Mouse (Mus musculus) liver, postnatal 0 days (tissue): ENCODE data around the gene Plxna4. TPM values are rescaled to one million over a fixed set of nuclear protein-coding genes. Genes with fewer than 3 reads are reported as not detected.

Experiments
- ATAC-seq: fragments of 200-750 bp; cut with Nextera tagmentation; 2 replicates; pipeline ENCODE4 v1.8.0; 2017; ENCODE audit warnings: mild to moderate bottlenecking, moderate library complexity
- DNase-seq: peaks from one replicate; pipeline ENCODE4 v3.0.0-alpha.2; 2016
- H3K27ac ChIP-seq: fragments of 300-500 bp; sonication (generic); 2 replicates; pipeline ENCODE4 v1.5.1; 2014; ENCODE audit warnings: antibody characterized with exemption, moderate library complexity, mild to moderate bottlenecking, low read depth
- H3K27me3 ChIP-seq: fragments of 300-500 bp; sonication (generic); 2 replicates; pipeline ENCODE4 v1.6.1; 2014; ENCODE audit warnings: low read length, control low read depth, mixed read lengths; ENCODE audit not compliant: insufficient read depth
- H3K36me3 ChIP-seq: fragments of 300-500 bp; sonication (generic); replicated peaks from 2 replicates; pipeline ENCODE4 v1.6.1; 2014; ENCODE audit warnings: mild to moderate bottlenecking, control low read depth, low read length, moderate library complexity, mixed read lengths; ENCODE audit not compliant: insufficient read depth
- H3K4me1 ChIP-seq: fragments of 300-500 bp; sonication (generic); 2 replicates; pipeline ENCODE4 v1.6.1; 2014; ENCODE audit warnings: antibody characterized with exemption, mild to moderate bottlenecking, control low read depth; ENCODE audit not compliant: insufficient read depth
- H3K4me2 ChIP-seq: fragments of 300-500 bp; sonication (generic); 2 replicates; pipeline ENCODE4 v1.6.1; 2014; ENCODE audit warnings: low read depth, mild to moderate bottlenecking, low read length, moderate library complexity, mixed read lengths
- H3K4me3 ChIP-seq: fragments of 300-500 bp; sonication (generic); 2 replicates; pipeline ENCODE4 v1.5.1; 2014; ENCODE audit warnings: low read depth, low read length
- H3K9ac ChIP-seq: fragments of 300-500 bp; sonication (generic); replicated peaks from 2 replicates; pipeline ENCODE4 v1.6.1; 2014; ENCODE audit warnings: mild to moderate bottlenecking, moderate library complexity
- H3K9me3 ChIP-seq: fragments of 300-500 bp; sonication (generic); 2 replicates; pipeline ENCODE4 v1.6.1; 2016; ENCODE audit warnings: mild to moderate bottlenecking, control low read depth, low read length, mixed read lengths
- CTCF ChIP-seq: sonication (generic); IDR thresholded peaks from 2 replicates; pipeline ENCODE4 v1.5.1; 2016; ENCODE audit warnings: antibody characterized with exemption, low read depth
- EP300 ChIP-seq: IDR thresholded peaks from 2 replicates; pipeline ENCODE4 v1.6.1; 2016; ENCODE audit warnings: antibody characterized with exemption, low read depth, mild to moderate bottlenecking
- WGBS: fragments of 180-500 bp; shearing (Covaris S2); extraction: QIAGEN DNeasy Blood & Tissue Kit; methylation state at CpG from one replicate; pipeline ENCODE4 v1.1.7; 2014; ENCODE audit not compliant: insufficient replicate concordance; 5-methylcytosine and 5-hydroxymethylcytosine counted together
- polyA plus RNA-seq: library from polyadenylated mRNA; unstranded; fragments of >200 nt; fragmentation: Nextera tagmentation; extraction: Ambion mirVana; gene quantifications from 2 replicates; pipeline ENCODE4 v1.2.1, GENCODE M21; 2015

Gene Plxna4
- polyA plus RNA-seq, 1 experiment from 2014 or later = 0.36 TPM

DNA sequence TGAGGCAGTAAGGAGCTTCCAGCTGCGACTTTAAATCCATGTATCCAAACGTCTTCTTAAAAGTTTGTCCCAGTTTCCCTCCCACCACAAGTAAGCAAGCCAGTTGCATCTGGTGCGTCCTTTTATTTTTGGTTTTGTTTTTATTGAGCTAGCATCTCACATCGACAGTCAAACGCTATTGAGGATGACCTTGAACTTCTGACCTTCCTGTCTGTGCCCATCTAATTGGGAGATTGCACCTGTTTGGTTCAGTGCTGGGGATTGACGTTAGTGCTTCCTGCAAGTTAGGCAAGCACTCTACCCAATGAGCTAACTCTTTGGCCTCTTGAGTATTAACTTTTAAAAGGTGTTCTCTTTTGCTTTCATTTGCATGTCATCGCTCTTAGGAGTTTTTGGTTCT lies 379.0 kb downstream of the Plxna4 start:
- Histone ChIP-seq H3K27me3 (no peaks in the 10 kb centered on the region), H3K4me2 (no peak overlapping the region), H3K4me1 (no peaks in the 10 kb centered on the region), H3K36me3 (no peaks in the 10 kb centered on the region), H3K9me3 (no peaks in the 10 kb centered on the region), H3K27ac (no peak overlapping the region), H3K9ac (no peak overlapping the region), H3K4me3 (no peak overlapping the region)
- DNase-seq (no peak), ATAC-seq (no peak)
- WGBS = 66% methylated on average over 7 of the region's 7 CpGs
- no peak for TF ChIP-seq CTCF
- no peak for TF ChIP-seq EP300

DNA sequence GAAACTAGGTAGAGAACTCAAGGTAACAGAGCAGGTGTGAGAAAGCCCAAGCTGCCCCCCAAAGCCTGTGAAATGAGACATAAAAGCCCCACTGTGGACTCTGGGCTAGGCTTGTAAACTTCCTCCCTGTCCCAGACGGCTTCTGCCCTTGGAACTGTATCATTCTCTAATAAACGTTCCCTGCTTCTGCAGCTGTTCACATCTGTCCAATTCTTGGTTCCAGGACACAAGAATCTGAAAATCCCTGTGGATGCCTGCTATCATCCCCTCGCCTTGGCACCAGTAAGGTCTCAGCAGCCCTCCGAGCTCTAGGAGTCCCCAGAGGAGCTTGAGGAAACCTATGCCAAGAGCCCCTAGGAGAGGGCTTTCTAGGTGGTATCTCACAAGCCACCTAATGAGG lies 383.7 kb downstream of the Plxna4 start:
- WGBS = 70% methylated on average over 4 of the region's 4 CpGs
- H3K4me1 ChIP-seq = no peaks in the 10 kb centered on the region
- TF ChIP-seq EP300 (no peak), CTCF (no peak)
- H3K27me3 ChIP-seq = no peaks in the 10 kb centered on the region
- no peak for DNase-seq
- H3K9ac ChIP-seq = no peak overlapping the region
- no peaks in the 10 kb centered on the region for H3K36me3 ChIP-seq
- H3K27ac ChIP-seq = no peak overlapping the region
- ATAC-seq = no peak
- no peak overlapping the region for H3K4me3 ChIP-seq
- H3K4me2 ChIP-seq = no peak overlapping the region
- H3K9me3 ChIP-seq = no peaks in the 10 kb centered on the region

DNA sequence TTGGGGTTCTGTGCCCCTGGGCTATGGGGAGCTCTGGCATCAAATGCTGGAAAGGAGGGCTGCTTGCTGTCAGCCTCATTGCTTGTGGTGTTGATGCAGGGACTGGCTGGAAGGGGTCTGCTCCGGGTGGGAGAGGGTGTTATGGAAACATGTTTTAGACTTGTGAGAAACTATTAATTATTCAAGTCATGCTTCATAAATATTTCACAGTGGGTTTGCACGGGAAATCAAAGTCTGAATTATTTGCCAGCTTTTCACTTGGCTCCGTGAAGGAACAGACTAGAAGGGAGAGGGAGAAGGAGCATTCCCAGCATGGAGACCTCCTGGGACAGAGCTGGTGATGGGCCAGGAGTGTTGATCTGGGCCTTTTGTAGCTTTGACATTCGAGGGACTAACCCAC lies 384.6 kb downstream of the Plxna4 start:
- Histone ChIP-seq H3K36me3 (no peaks in the 10 kb centered on the region), H3K9me3 (no peaks in the 10 kb centered on the region), H3K27me3 (no peaks in the 10 kb centered on the region), H3K4me3 (no peak overlapping the region), H3K9ac (no peak overlapping the region), H3K4me1 (no peaks in the 10 kb centered on the region), H3K27ac (no peak overlapping the region), H3K4me2 (no peak overlapping the region)
- no peak for DNase-seq
- ATAC-seq = no peak
- TF ChIP-seq EP300 = no peak
- no peak for TF ChIP-seq CTCF
- WGBS = 58% methylated on average over 4 of the region's 4 CpGs

DNA sequence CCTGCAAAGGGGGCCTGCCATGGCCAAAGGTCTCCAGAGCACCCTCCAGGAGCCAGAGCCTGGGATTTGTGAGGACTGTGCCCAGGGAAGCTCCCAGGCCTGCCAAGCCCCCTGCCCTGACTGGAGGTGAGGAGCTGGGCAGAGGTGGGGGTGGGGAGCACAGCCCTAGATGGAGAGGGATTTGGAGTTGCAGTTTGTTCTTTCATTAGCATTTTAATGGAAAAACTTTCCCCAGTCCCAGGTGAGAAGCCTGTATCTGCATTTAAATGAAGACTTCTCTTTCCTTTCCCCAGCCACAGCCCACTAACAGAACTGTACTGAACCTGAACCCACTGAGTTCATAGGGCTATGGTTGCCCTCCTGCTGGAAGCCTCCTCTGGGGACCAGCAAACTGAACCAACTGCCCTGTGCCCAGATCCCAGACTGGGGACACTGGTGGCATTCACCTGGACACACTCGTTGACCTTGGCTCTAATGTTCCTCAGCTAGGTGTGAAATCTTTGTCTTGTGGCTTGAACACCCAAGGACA lies 385.3 kb downstream of the Plxna4 start:
- Histone ChIP-seq H3K27ac (no peak overlapping the region), H3K4me2 (no peak overlapping the region), H3K36me3 (no peaks in the 10 kb centered on the region), H3K9ac (no peak overlapping the region), H3K27me3 (no peaks in the 10 kb centered on the region), H3K4me3 (no peak overlapping the region), H3K4me1 (no peaks in the 10 kb centered on the region), H3K9me3 (no peaks in the 10 kb centered on the region)
- no peak for DNase-seq
- no peak for TF ChIP-seq CTCF
- TF ChIP-seq EP300 = no peak
- WGBS = 61% methylated on average over 1 of the region's 1 CpGs
- ATAC-seq = no peak

GRCm38 (mm10) chr6:32201506-32201905 lies 386.5 kb downstream of the Plxna4 start:
- TF ChIP-seq CTCF = no peak
- H3K27ac ChIP-seq = no peak overlapping the region
- H3K36me3 ChIP-seq = no peaks in the 10 kb centered on the region
- no peak overlapping the region for H3K4me3 ChIP-seq
- DNase-seq (no peak), ATAC-seq (no peak)
- no peak overlapping the region for H3K9ac ChIP-seq
- no peak overlapping the region for H3K4me2 ChIP-seq
- no peaks in the 10 kb centered on the region for H3K27me3 ChIP-seq
- no peaks in the 10 kb centered on the region for H3K9me3 ChIP-seq
- H3K4me1 ChIP-seq = no peaks in the 10 kb centered on the region

DNA sequence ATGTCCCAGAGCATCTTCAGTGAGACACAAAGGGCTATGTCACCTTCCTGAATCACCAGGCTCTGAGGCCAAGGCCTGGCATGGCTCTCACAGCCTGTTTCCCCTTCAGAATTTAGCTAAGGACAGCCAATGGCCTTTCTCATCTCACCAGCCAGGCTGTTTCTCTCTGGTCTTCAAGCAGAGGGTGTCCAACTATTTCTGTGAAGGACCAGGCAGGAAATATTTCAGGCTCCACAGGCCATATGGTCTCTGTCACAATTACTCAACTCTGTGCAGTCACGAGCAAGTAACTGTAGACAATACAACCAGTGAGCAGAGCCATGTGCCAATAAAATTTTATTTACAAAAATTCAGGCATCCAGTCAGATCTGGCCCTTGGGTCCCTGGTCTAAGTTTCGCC lies 388.4 kb downstream of the Plxna4 start:
- H3K27me3 ChIP-seq = no peaks in the 10 kb centered on the region
- no peak overlapping the region for H3K9ac ChIP-seq
- TF ChIP-seq EP300 (no peak), CTCF (no peak)
- no peak overlapping the region for H3K4me3 ChIP-seq
- ATAC-seq = no peak
- no peak overlapping the region for H3K4me2 ChIP-seq
- 71% methylated on average over 2 of the region's 2 CpGs for WGBS
- DNase-seq = no peak
- no peak overlapping the region for H3K27ac ChIP-seq
- no peaks in the 10 kb centered on the region for H3K4me1 ChIP-seq
- no peaks in the 10 kb centered on the region for H3K36me3 ChIP-seq
- no peaks in the 10 kb centered on the region for H3K9me3 ChIP-seq

DNA sequence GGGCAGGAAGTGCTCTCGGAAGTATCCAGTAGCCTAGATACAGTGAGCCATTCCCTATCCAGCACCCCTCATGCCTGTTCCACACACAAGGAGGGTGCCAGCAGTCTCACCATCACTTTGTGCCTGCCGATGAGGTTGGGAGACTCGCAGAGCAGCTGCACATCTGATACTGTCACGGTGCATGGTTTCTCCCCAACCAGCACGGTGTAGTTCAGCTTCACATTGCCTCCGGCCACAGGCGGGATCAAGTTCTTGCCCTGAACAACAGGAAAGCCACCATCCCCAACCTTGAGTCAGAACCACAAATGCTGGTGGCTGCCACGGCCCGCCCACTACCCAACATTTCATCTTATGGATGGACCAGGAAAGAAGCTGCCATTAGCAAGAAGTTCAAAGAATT lies 391.1 kb downstream of the Plxna4 start:
- no peak overlapping the region for H3K4me3 ChIP-seq
- H3K9ac ChIP-seq = no peak overlapping the region
- no peaks in the 10 kb centered on the region for H3K4me1 ChIP-seq
- no peaks in the 10 kb centered on the region for H3K27me3 ChIP-seq
- no peaks in the 10 kb centered on the region for H3K36me3 ChIP-seq
- DNase-seq = no peak
- ATAC-seq = no peak
- H3K4me2 ChIP-seq = no peak overlapping the region
- H3K27ac ChIP-seq = no peak overlapping the region
- TF ChIP-seq EP300 (no peak), CTCF (no peak)
- H3K9me3 ChIP-seq = no peaks in the 10 kb centered on the region
- WGBS = 70% methylated on average over 9 of the region's 9 CpGs
